Mouse (Mus musculus): ENCODE measurements around the gene Mfsd6l. TPM values are rescaled to one million over a fixed set of nuclear protein-coding genes. Genes with fewer than 3 reads are reported as not detected.

Mfsd6l gene
- total RNA-seq (2021): not detected
- long read RNA-seq, experiment 1: 0 reads
- long read RNA-seq, experiment 2: 0 reads

DNA sequence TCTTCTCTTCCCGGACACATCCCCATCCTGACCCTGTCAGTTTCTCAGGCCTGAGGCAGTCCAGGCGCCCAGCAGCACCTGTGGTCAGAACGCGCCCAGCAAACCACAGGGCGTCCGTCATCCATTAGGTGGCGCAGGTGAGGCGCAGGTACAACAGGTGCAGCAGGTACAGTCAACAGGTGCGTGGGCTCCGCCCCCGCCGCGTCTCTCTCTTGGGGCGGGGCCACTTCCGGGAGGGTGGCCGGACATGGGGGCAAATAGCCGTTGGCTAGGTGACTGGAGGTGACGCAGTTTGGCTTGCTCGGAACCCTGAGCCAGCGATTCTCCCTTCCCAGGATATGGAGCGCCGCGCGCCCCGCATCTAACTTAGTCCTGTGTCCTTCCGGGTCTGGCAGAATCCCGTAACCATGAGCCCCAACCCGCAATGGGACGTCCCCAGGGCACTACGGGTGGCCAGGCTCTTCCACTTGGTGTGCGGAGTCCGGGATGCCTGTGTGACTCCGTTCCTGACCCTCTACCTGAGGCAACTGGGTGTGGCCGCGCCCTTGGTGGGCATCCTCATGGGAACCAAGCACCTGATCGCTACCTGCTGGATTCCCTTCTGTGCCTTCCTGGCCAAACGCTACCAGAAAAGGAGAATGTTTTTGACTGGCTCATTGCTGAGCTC is at the start of gene Mfsd6l:
Mfsd6l (plus strand) TSS at position 269 of the 667 bp plus-strand sequence.
- intact Hi-C loops (cut with DNase I): no loop called here
- H3K4me3 ChIP-seq: no peak within 1 kb of the TSS

DNA sequence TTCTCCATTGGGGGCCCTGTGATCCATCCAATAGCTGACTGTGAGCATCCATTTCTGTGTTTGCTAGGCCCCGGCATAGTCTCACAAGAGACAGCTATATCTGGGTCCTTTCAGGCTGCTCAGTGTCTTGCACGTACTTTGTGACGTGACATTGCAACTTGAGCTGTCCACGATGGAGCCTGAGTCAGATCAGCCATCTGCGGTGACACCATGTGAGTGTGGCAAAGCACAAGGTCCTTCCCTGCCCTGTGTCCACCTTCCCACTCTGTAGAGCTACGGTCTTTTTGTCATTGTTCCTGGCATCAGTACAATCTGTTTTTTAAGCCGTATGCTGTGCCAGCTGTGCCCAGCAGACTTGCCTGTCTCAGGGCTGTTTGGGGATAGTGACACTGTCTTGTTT is 48.7 kb upstream of the Mfsd6l start:
- DNase-seq (ENCODE audit: extremely low spot score in 1 of 2, low spot score in 2 of 2): no peak
- Histone ChIP-seq H3K27ac (no peak overlapping the region), H3K4me3 (no peak overlapping the region)
- no peak for TF ChIP-seq CTCF (IDR thresholded peaks at IDR 0.05)
- intact Hi-C loops (cut with DNase I): no loop called here

More for the DNA sequence above, at the start of gene Mfsd6l:
- H3K27ac ChIP-seq: no peak within 1 kb of the TSS
- no peak for DNase-seq (ENCODE audit: extremely low spot score in 1 of 2, low spot score in 2 of 2)
- TF ChIP-seq CTCF (IDR thresholded peaks at IDR 0.05): peak; percentile 39

DNA sequence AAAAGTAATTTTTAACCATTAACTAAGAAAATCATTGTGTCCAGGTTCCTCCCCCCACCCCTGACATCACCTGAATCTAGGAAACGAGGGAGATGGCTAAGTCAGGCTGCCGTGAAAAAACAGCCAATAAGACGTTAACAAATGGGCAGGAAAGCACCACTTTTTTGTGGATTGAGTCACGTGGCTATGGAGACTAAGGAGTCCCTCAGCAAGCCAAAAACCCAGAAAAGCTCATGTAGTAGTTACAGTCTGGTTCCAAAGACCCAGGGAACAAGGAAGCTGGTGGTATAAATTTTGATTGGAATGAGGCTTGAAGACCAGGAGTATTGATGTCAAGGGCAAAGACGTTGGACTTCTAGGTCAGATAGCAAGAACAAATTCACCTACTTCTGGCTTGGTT is 47.4 kb upstream of the Mfsd6l start:
- no peak for DNase-seq (ENCODE audit: extremely low spot score in 1 of 2, low spot score in 2 of 2)
- Histone ChIP-seq H3K27ac (no peak overlapping the region), H3K4me3 (no peak overlapping the region)
- intact Hi-C loops (cut with DNase I): no loop called here
- no peak for TF ChIP-seq CTCF (IDR thresholded peaks at IDR 0.05)

DNA sequence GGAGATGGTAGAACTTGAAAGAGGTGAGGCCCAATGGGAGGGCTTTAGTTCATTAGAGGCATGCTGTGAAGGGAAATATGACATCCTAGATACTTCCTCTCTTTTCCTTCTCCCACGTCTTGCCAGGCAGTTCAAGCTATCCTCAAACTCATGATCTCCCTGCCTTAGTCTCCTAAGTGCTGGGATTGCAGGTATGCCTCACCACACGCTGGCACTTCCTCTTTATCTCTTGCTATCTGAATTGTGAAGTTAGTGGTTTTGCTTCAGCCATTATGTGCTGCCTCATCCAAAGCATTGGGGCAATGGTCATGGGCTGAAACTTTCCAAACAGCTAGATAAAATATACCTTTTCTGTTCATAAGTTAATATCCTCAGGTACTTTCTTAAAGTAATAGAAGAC is 46.8 kb upstream of the Mfsd6l start:
- Histone ChIP-seq H3K27ac (no peak overlapping the region), H3K4me3 (no peak overlapping the region)
- TF ChIP-seq CTCF (IDR thresholded peaks at IDR 0.05): no peak
- DNase-seq (ENCODE audit: extremely low spot score in 1 of 2, low spot score in 2 of 2): no peak
- intact Hi-C loops (cut with DNase I): no loop called here

DNA sequence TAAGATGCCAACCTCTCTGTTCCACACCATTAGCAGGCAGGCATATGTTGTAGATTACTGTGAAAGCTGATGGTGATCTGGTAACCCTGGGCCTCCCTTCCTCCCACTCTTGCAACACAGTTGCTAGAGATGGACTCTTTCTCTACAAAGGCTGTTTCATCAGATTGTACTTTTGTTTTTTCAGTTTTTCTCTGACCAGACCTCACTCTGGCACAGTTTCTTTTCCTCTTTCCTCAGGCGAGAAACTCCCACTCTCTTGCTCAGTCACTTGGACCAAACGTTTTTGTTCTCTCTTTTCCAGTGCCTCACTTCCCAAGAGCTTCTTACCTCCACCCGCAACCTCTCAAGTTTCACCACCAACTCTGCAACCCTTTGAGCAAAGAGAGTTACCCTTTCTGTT is 42.0 kb upstream of the Mfsd6l start:
- DNase-seq (ENCODE audit: extremely low spot score in 1 of 2, low spot score in 2 of 2): no peak
- intact Hi-C loops (cut with DNase I): no loop called here
- TF ChIP-seq CTCF (IDR thresholded peaks at IDR 0.05): no peak
- Histone ChIP-seq H3K4me3 (no peak overlapping the region), H3K27ac (no peak overlapping the region)

DNA sequence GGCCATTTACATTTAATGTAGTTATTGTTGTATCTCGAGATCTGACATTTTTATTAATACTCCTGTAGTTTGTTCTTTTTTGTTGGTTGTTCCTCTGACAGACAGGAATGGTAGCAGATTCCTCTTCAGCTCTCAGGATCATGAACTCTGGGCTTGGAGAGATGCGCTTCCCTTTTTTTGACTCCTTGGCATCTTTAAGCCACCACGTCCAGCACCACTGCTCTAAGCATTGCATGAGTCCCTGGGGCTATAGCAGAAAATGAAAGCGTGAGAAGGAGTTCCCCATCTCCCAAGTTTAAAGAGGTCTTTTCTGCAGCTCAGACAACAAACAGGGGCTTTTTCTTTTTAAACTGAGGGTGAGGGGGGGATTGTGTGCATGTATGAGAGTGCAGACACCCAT is 36.6 kb upstream of the Mfsd6l start:
- no peak for TF ChIP-seq CTCF (IDR thresholded peaks at IDR 0.05)
- intact Hi-C loops (cut with DNase I): no loop called here
- Histone ChIP-seq H3K27ac (no peak overlapping the region), H3K4me3 (no peak overlapping the region)
- no peak for DNase-seq (ENCODE audit: extremely low spot score in 1 of 2, low spot score in 2 of 2)

DNA sequence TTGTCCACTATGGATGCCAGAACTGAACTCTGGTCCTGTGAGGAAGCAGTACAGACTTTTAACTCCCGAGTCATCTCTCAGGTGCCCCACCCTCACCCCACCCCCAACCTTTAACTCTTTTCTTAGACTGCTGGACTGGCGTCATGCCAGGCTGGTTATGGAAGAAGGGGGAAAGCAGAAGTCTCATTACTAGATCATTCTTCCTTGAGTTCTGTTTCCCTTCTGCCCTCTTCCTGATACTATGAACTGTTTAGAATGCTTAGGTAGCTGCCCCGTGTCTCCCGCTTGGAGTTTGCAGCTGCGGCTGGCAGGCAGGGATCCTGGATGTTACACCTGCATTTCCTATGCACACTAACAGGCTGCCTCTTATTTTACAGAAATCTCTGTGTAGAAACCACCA is 36.2 kb upstream of the Mfsd6l start:
- no peak for DNase-seq (ENCODE audit: extremely low spot score in 1 of 2, low spot score in 2 of 2)
- no peak for TF ChIP-seq CTCF (IDR thresholded peaks at IDR 0.05)
- Histone ChIP-seq H3K4me3 (no peak overlapping the region), H3K27ac (no peak overlapping the region)
- intact Hi-C loops (cut with DNase I): no loop called here

DNA sequence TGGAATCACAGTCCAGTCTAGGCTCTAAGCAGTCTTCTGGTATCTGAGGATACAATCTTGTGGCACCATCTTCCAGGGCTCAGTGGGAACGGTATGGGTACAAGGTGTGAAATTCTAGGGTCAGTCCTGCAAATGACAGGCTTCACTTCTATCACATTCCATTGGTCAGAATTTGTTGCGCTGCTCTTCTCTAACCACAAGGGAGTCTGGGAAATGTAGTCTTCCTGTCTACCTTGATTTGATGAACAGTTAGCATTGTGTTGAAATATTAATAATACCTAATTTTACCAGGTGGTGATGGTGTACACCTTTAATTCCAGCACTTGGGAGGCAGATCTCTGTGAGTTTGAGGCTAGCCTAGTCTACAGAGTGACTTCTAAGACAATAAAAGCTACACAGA is 35.5 kb upstream of the Mfsd6l start:
- DNase-seq (ENCODE audit: extremely low spot score in 1 of 2, low spot score in 2 of 2): no peak
- H3K4me3 ChIP-seq: no peak overlapping the region
- H3K27ac ChIP-seq: no peak overlapping the region
- TF ChIP-seq CTCF (IDR thresholded peaks at IDR 0.05): no peak
- intact Hi-C loops (cut with DNase I): no loop called here

DNA sequence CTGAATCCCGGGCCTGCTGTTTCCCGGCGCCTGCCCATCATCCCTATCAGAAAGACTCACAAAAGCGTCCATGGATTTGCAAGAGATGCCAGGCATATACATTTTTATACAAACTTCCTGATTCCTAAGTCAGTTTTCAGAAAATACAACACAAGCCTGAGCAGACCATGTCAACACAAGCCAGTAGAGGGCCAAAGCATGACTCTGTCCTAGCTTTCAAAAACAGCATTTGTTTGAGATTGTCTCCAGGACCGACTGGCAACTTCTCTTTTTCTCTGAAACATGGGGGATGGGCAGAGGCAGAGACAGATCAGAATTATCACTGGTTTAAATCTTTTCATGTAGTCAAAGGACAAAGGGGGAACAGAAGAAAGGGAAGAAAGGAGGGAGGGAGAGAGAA is 34.6 kb upstream of the Mfsd6l start:
- no peak; the same call in 1 of the 2 replicates for TF ChIP-seq CTCF (IDR thresholded peaks at IDR 0.05)
- no peak overlapping the region for H3K27ac ChIP-seq
- intact Hi-C loops (cut with DNase I): no loop called here
- DNase-seq (ENCODE audit: extremely low spot score in 1 of 2, low spot score in 2 of 2): no peak
- no peak overlapping the region for H3K4me3 ChIP-seq

DNA sequence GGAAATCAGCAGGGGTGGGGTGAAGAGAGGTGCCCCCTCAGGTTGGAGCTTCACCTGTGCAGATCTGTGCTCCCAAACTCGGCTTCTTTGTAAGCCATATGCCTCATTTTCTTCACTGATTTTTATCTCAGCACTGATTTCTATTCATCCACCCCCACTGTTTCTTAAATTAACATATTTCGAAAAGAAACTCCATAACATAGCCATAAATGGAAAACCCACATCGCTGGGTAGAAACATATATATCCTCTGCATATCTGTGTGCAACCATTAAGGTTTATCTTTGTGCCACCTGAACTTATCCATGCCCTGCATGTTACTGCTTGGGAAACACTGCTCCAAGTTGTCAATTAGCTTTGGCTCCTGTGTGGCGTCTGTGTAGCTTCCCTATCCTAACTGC is 29.5 kb upstream of the Mfsd6l start:
- H3K27ac ChIP-seq: peak overlapping the region; percentile 89
- no peak for DNase-seq (ENCODE audit: extremely low spot score in 1 of 2, low spot score in 2 of 2)

DNA sequence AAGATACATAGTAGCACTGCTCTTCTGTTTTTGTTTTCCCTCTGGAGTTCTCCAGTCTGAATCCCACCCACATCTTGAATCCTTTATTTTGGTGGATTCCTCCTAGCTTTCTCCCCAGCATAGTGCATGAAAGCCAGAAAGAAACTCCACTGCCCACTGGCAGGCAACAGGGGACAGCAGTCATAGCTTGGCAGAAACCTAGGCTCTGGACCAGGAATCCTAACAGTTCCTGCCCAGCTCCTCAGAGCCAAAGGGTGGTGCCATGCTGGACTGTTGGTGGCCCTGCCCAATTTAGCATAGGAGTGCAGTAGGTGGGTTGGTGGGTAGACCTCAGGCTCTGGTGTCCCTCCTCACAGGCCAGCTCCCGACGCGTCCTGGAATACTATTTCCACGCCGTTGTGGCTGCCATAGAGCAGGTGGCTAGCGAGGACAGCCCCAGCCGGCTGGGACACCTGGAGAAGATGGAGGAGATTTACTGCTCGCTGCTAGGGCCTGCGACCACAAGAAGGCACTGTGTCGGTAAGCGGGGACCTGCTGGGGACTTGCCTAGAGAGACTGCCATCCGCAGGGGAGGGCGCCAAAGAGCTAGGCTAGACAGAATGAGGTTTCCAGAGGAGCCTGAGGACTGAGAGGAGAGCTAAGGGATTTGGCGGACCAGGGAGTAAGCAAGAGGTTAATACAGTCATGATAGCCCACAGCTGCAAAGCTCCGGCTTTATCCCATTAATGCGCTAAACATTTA is 24.8 kb upstream of the Mfsd6l start:
- Histone ChIP-seq H3K4me3 (no peak overlapping the region), H3K27ac (peak overlapping the region; percentile 60)
- peak; percentile 61 for TF ChIP-seq CTCF (IDR thresholded peaks at IDR 0.05)
- intact Hi-C loops (cut with DNase I): no loop called here
- peak; percentile 51 to 66 for DNase-seq (ENCODE audit: extremely low spot score in 1 of 2, low spot score in 2 of 2)

More for the DNA sequence above, 29.5 kb upstream of the Mfsd6l start:
- intact Hi-C loops (cut with DNase I): no loop called here
- H3K4me3 ChIP-seq: no peak overlapping the region
- TF ChIP-seq CTCF (IDR thresholded peaks at IDR 0.05): no peak

DNA sequence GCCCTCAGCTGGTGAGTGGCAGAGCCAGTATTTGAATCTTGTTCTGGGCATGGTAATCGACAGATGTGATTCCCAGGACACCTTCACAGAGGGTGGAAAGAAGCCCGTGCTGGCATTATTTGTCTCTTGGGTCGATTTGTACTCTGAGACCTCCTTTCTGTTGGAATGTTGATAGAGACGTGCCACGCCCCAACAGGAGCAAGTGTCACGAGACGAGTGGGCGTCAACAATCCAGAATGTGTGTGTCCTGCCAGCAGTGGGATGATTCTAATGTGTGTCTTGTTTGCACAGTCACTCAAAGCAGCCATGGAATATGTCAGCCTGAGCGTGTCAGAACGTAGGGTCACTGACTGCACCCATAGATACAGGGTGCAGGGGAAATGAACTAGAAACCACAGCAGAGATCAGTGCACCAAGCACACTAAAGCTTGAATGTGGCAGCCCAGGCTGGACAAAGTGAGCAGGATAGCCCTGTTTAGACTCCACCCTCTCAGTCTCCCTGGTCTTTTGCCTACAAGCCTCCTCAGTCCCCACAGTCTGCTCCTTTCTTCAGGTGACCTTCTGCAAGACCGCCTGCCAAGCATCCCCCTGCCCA is 23.9 kb upstream of the Mfsd6l start:
- Histone ChIP-seq H3K4me3 (no peak overlapping the region), H3K27ac (peak overlapping the region; percentile 60; the same call in 1 of the 2 replicates)
- no peak for DNase-seq (ENCODE audit: extremely low spot score in 1 of 2, low spot score in 2 of 2)
- TF ChIP-seq CTCF (IDR thresholded peaks at IDR 0.05): no peak
- intact Hi-C loops (cut with DNase I): no loop called here
